Mouse (Mus musculus) megakaryocyte, embryonic 14.5 days (primary cell): ENCODE data around the gene Vmn2r79.
"Not testable (repeated sequence)": the region's sequence is repeated elsewhere in the genome, so short reads cannot be mapped to it uniquely, and the experiment has no call there.

Experiments
- FLI1 ChIP-seq: IDR thresholded peaks from 2 replicates; pipeline ENCODE4 v1.6.1; 2012; ENCODE audit warnings: low read length, inconsistent platforms, mixed read lengths
- GATA1 ChIP-seq: IDR thresholded peaks from 3 replicates; pipeline ENCODE4 v1.6.1; 2012; ENCODE audit warnings: mixed read lengths, low read length, inconsistent platforms, borderline replicate concordance

GRCm38 (mm10) chr7:86995815-86996214 is at the start of gene Vmn2r79:
- not testable (repeated sequence) for TF ChIP-seq GATA1, FLI1
